Mouse (Mus musculus) myocyte (in vitro differentiated cells): ENCODE data around the gene Brwd1. TPM values are rescaled to one million over a fixed set of nuclear protein-coding genes. Genes with fewer than 3 reads are reported as not detected.

Experiments used
- H3K27me3 ChIP-seq: one replicate; pipeline ENCODE4 v1.6.1; 2011; ENCODE audit not compliant: control insufficient read depth, insufficient read depth, insufficient read length
- H3K36me3 ChIP-seq: one replicate; pipeline ENCODE4 v1.6.1; 2011; ENCODE audit not compliant: control insufficient read depth, insufficient read depth
- H3K4me2 ChIP-seq: one replicate; pipeline ENCODE4 v1.6.1; 2011; ENCODE audit warnings: low read depth, control low read depth
- H3K4me3 ChIP-seq: one replicate; pipeline ENCODE4 v1.5.1; 2011; ENCODE audit warnings: mild to moderate bottlenecking, control low read depth, moderate library complexity
- H3K79me2 ChIP-seq: one replicate; pipeline ENCODE4 v1.6.1; 2011; ENCODE audit not compliant: control insufficient read depth, insufficient read depth
- H3ac ChIP-seq: one replicate; pipeline ENCODE4 v1.6.1; 2011; ENCODE audit not compliant: control insufficient read depth, insufficient read length
- CEBPB ChIP-seq: IDR thresholded peaks from 2 replicates; pipeline ENCODE4 v1.6.1; 2011; ENCODE audit warnings: mild to moderate bottlenecking, moderate library complexity; ENCODE audit not compliant: poor library complexity, insufficient read depth, severe bottlenecking
- E2F4 ChIP-seq: IDR thresholded peaks from one replicate; pipeline ENCODE4 v1.6.1; 2011; ENCODE audit warnings: mild to moderate bottlenecking, control low read depth, moderate library complexity; ENCODE audit not compliant: insufficient read depth
- MAX ChIP-seq: IDR thresholded peaks from one replicate; pipeline ENCODE4 v1.6.1; 2011; ENCODE audit warnings: low read depth, mild to moderate bottlenecking, control low read depth
- MYOD1 ChIP-seq, 3 experiments: IDR thresholded peaks; one replicate each; pipeline ENCODE4 v1.6.1; 2011; ENCODE audit warnings: control low read depth in 2 of 3, low read depth in 2 of 3, mild to moderate bottlenecking in 2 of 3, moderate library complexity in 1 of 3; ENCODE audit not compliant: insufficient read length in 2 of 3, control insufficient read depth in 1 of 3
- MYOG ChIP-seq, 3 experiments: IDR thresholded peaks; one replicate each; pipeline ENCODE4 v1.6.1; 2011; ENCODE audit warnings: control low read depth in 2 of 3, low read depth in 2 of 3, mild to moderate bottlenecking in 2 of 3; ENCODE audit not compliant: insufficient read length in 2 of 3, control insufficient read depth in 1 of 3, insufficient read depth in 1 of 3
- POLR2A ChIP-seq: IDR thresholded peaks from one replicate; pipeline ENCODE4 v1.6.1; 2011; ENCODE audit warnings: low read depth, mild to moderate bottlenecking, control low read depth, moderate library complexity; ENCODE audit not compliant: insufficient read length
- POLR2AphosphoS2 ChIP-seq: IDR thresholded peaks from one replicate; pipeline ENCODE4 v1.6.1; 2011; ENCODE audit warnings: low read depth, control low read depth; ENCODE audit not compliant: insufficient read length
- REST ChIP-seq: IDR thresholded peaks from one replicate; pipeline ENCODE4 v1.6.1; 2011; ENCODE audit warnings: mild to moderate bottlenecking, control low read depth, moderate library complexity; ENCODE audit not compliant: insufficient read depth, insufficient read length
- SRF ChIP-seq: IDR thresholded peaks from one replicate; pipeline ENCODE4 v1.6.1; 2011; ENCODE audit warnings: low read depth; ENCODE audit not compliant: control insufficient read depth, insufficient read length
- TCF12 ChIP-seq: IDR thresholded peaks from one replicate; pipeline ENCODE4 v1.6.1; 2011; ENCODE audit warnings: mild to moderate bottlenecking, control low read depth; ENCODE audit not compliant: poor library complexity, insufficient read depth, severe bottlenecking
- TCF3 ChIP-seq: IDR thresholded peaks from one replicate; pipeline ENCODE4 v1.6.1; 2011; ENCODE audit warnings: low read depth, control low read depth; ENCODE audit not compliant: insufficient read length
- USF1 ChIP-seq: IDR thresholded peaks from one replicate; pipeline ENCODE4 v1.6.1; 2011; ENCODE audit warnings: low read depth, mild to moderate bottlenecking, control low read depth, moderate library complexity
- polyA plus RNA-seq: library from polyadenylated mRNA; unstranded; fragments of >200 nt; fragmentation: generic; extraction: Trizol; gene quantifications from one replicate; pipeline ENCODE4 v1.2.1, GENCODE M21; 2012; ENCODE audit warnings: missing spikeins

Brwd1 gene
- polyA plus RNA-seq, 1 experiment: 21.4 TPM

GRCm38 (mm10) chr16:96120022-96120623 lies 37.8 kb upstream of the Brwd1 start:
- TF ChIP-seq CEBPB (no peak), MYOG (IDR thresholded peaks at IDR 0.05; ENCODE audit: control insufficient read depth in 1 of 3, insufficient read depth in 1 of 3, insufficient read length in 2 of 3, low read depth in 2 of 3) (no peak), REST (no peak), MYOD1 (IDR thresholded peaks at IDR 0.05; ENCODE audit: control insufficient read depth in 1 of 3, insufficient read length in 2 of 3, low read depth in 2 of 3) (no peak), POLR2A (no peak), POLR2AphosphoS2 (peak; percentile 76), SRF (no peak)
- Histone ChIP-seq H3ac (no peak overlapping the region), H3K27me3 (no peaks in the 10 kb centered on the region), H3K4me2 (no peak overlapping the region), H3K4me3 (no peak overlapping the region), H3K36me3 (peaks cover 28% of the 10 kb centered on the region), H3K79me2 (peaks cover 11% of the 10 kb centered on the region)

- no peaks in the 10 kb centered on the region for H3K27me3 ChIP-seq
- H3K36me3 ChIP-seq: peaks cover 7% of the 10 kb centered on the region
- no peaks in the 10 kb centered on the region for H3K79me2 ChIP-seq
- H3K4me2 ChIP-seq: peak overlapping the region; percentile 30
- no peak overlapping the region for H3ac ChIP-seq
- no peak overlapping the region for H3K4me3 ChIP-seq
- TF ChIP-seq USF1 (no peak), CEBPB (no peak), TCF12 (no peak), MYOD1 (IDR thresholded peaks at IDR 0.05; ENCODE audit: control insufficient read depth in 1 of 3, insufficient read length in 2 of 3, low read depth in 2 of 3) (no peak), REST (no peak), E2F4 (no peak)
Observed at GRCm38 (mm10) chr16:96114729-96115128, 32.4 kb upstream of the Brwd1 start.

GRCm38 (mm10) chr16:96112769-96113168 lies 30.4 kb upstream of the Brwd1 start:
- no peaks in the 10 kb centered on the region for H3K27me3 ChIP-seq
- H3K4me3 ChIP-seq: no peak overlapping the region
- TF ChIP-seq SRF: no peak
- TF ChIP-seq MYOD1 (IDR thresholded peaks at IDR 0.05; ENCODE audit: control insufficient read depth in 1 of 3, insufficient read length in 2 of 3, low read depth in 2 of 3): no peak
- no peak for TF ChIP-seq TCF3
- H3K36me3 ChIP-seq: no peaks in the 10 kb centered on the region
- no peaks in the 10 kb centered on the region for H3K79me2 ChIP-seq
- H3ac ChIP-seq: no peak overlapping the region
- H3K4me2 ChIP-seq: no peak overlapping the region

GRCm38 (mm10) chr16:96110655-96111345 lies 28.5 kb upstream of the Brwd1 start:
- H3K36me3 ChIP-seq: no peaks in the 10 kb centered on the region
- no peak for TF ChIP-seq USF1
- no peak for TF ChIP-seq POLR2A
- TF ChIP-seq MYOG (IDR thresholded peaks at IDR 0.05; ENCODE audit: control insufficient read depth in 1 of 3, insufficient read depth in 1 of 3, insufficient read length in 2 of 3, low read depth in 2 of 3): no peak
- TF ChIP-seq MAX: no peak
- TF ChIP-seq REST: no peak
- no peak for TF ChIP-seq CEBPB
- TF ChIP-seq POLR2AphosphoS2: no peak
- TF ChIP-seq TCF12: no peak
- no peak for TF ChIP-seq TCF3
- no peak for TF ChIP-seq E2F4
- no peak for TF ChIP-seq SRF
- no peak overlapping the region for H3K4me2 ChIP-seq
- no peak overlapping the region for H3K4me3 ChIP-seq
- H3K27me3 ChIP-seq: no peaks in the 10 kb centered on the region
- no peaks in the 10 kb centered on the region for H3K79me2 ChIP-seq
- H3ac ChIP-seq: no peak overlapping the region

GRCm38 (mm10) chr16:96109673-96110072 lies 27.3 kb upstream of the Brwd1 start:
- Histone ChIP-seq H3K79me2 (no peaks in the 10 kb centered on the region), H3K4me2 (no peak overlapping the region), H3K36me3 (no peaks in the 10 kb centered on the region), H3K27me3 (no peaks in the 10 kb centered on the region), H3K4me3 (no peak overlapping the region), H3ac (no peak overlapping the region)
- TF ChIP-seq POLR2A (no peak), MYOD1 (IDR thresholded peaks at IDR 0.05; ENCODE audit: control insufficient read depth in 1 of 3, insufficient read length in 2 of 3, low read depth in 2 of 3) (no peak), USF1 (no peak), TCF3 (no peak), E2F4 (no peak), MAX (no peak), TCF12 (no peak), MYOG (IDR thresholded peaks at IDR 0.05; ENCODE audit: control insufficient read depth in 1 of 3, insufficient read depth in 1 of 3, insufficient read length in 2 of 3, low read depth in 2 of 3) (no peak), POLR2AphosphoS2 (no peak), REST (no peak), SRF (no peak)
